Mouse (Mus musculus) brain, embryonic 18.5 days (tissue): Measurements from ENCODE around the gene Atp13a3.
"Not testable (repeated sequence)": the region's sequence is repeated elsewhere in the genome, so short reads cannot be mapped to it uniquely, and the experiment has no call there.

Experiments
- DNase-seq: peaks from one replicate; pipeline ENCODE4 v3.0.0-alpha.2; 2012; ENCODE audit warnings: low read depth, low spot score

Gene Atp13a3

DNA sequence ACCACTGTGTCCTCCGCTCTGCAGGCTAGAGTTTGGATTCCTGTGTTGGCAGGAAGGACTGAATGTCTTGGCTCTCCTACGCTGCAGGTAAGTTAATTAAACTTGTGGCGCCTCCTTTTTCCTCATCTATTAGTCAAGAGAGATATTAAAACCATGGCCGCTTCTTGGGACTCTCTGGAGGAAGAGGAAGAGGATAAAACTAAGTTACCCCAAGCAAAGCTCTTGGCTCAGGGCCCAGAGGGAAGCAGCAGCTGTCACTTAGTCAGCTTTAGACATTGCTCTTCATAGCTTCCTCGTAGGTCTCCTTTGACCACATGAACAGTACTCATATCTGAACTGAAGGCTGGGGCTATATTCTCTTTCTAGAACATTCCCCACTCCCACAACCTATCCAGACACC is 10.5 kb upstream of the Atp13a3 start:
- no peak for DNase-seq

DNA sequence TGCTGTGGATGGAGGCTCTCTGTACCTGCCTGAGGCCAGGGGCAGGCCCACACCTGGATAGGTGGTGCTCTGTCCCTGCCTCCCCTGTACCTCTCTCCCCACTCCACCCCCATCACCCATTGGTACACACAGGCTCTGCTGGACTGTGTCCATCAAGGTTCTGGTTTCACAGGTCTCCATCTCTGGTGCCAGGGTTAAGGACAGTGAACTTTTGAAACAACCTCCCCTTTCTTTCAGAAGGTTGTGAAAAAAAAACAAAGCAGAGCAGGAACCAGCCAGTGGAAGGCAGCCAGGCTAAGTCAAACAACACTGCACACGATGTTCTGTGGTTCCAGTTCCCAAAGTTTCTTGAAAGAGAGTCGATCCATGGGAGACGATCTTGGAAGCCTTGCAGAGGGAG is 6.9 kb upstream of the Atp13a3 start:
- DNase-seq, result no peak

DNA sequence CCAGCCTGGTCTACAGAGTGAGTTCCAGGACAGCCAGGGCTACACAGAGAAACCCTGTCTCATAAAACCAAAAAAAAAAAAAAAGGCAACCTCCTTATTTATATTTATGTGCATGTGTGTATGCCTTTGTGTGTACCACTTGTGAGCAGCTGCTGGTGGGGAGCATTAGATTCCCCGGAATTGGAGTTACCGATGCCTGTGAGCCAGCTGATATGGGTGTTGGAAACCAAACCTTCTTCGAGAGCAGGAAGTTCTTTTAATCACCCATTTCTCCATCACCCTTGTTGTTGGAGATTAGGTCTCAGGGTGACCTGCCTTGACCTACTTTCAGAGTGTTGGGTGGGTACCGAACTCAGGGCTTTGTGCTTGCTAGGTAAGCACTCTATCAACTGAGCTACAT is 5.1 kb upstream of the Atp13a3 start:
- DNase-seq, result no peak

DNA sequence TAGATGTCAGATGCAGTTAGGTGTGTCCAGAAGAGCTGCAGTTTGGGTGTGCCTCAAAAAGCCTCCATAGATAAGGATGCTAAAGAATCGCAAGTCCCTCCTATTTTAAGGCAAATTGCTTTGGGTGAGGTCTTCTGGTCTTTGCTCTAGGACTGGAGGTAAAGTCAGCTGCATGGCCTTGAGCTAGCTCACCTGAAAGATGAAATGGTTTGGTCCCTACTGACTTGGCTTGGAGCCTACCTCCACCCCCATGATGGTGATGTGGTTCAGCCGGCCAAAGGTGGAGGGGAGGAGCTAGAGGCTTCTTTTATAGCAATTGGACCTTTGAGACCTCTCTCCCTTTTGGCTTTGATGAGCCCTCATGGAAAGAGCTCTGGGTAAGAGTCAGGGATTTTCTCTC is 1.7 kb upstream of the Atp13a3 start:
- no peak for DNase-seq

DNA sequence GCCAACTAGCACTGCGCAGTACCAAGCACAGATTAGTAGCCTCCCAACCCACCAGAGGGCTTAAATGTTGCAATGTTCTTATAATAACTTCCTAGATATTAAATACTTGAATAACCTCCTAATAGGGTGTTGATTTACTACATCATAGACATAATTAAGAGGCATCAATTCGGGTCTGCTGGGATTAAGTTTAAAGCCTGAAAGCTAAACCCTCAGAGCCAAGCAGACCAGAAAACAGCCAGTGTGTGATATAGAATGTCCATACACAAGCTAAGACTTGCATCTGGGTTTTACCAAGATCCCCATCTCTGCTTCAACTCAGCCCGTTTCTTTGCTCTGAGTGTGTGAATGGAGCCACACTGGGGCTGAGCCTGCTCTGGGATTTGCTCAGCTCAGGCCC is 2.2 kb downstream of the Atp13a3 start:
- no peak for DNase-seq

DNA sequence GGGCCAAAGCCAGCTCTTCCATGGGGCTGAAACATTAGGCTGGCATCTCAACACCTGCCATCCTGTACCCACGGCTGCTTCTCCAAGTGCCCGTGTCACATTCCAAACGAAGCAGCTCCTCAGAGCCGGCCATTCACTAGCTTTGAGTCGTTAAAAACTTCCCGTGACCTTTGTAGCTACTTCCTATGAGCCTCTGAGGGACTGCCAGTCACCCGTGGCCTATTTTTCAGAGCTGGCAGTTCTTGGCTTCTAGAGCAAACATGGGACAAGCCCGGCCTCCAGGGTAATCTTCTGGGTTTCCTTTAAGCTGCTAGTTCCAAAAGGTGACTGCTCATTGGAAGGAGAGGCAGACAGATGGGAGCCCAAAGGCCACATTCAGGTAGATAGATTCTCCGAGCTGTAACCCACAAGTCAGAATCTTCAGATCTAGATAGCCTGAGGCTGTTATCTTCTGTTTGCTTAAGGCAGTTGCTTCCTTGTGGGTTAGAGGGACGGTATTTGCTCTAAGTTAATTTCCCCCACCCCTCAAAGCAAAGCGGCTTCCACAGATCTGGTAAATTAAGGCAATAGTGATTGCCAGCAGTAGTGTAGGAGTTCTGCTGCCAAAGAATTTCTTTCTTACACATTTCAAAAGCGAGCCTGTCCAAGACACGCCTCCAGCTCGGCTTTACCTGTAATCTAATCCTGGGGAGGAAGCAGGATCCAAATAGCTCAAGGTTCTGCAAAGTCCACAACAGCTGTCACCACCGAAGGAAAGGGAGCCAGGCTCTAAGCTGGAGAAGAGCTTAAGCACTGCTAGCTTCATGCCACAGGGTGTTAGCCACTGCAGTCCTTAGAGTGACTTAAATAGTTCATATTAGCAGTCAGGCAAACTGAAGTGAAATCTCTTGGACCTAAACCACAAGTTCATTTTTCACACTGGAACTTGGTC is 8.4 kb downstream of the Atp13a3 start:
- no peak for DNase-seq

DNA sequence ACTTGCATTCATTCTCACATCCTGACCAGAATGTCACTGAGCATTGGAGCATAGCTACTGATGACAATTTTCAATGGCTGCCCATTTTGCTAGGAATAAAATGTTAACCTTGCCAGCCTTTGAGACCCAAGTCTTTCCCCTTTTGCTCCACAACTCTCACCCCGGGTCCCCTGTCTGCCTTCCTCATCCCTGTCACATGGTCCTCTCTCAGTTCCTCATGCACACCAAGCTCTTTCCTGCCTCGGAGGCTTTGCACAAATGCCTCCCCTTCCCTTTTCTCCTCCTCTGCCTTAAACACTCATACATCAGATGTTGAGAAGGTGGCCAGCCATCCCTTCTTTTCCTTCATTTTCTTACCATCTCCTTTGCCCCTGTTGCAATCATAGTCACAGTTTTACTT is 10.6 kb downstream of the Atp13a3 start:
- no peak for DNase-seq

DNA sequence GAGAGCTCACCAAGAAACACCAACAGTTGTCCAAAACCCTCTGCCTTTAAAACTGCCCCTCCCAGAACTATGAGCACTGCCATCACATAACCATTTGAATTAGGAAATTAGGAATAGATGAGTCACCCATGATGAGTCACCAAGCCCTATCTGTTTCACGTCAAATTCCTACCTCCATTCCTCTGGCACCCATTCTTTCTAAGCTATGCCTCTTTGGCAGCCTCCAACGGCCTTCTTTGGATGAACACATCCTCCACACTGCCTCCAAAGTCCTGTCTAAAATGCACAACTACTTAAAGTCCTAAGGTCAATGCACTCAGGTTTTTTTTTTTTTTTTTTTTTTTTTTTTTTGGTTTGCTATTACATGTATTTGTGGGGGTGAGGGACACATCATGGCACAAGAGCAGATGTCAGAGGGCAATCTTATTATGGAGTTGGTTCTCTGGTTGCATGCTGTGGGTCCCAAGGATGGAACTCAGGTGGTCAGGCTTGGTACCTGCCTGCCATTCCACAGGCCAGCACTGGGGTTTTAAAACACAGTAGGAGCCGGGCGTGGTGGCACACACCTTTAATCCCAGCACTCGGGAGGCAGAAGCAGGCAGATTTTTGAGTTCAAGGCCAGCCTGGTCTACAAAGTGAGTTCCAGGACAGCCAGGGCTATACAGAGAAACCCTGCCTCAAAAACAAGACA is 15.0 kb downstream of the Atp13a3 start:
- no peak for DNase-seq

DNA sequence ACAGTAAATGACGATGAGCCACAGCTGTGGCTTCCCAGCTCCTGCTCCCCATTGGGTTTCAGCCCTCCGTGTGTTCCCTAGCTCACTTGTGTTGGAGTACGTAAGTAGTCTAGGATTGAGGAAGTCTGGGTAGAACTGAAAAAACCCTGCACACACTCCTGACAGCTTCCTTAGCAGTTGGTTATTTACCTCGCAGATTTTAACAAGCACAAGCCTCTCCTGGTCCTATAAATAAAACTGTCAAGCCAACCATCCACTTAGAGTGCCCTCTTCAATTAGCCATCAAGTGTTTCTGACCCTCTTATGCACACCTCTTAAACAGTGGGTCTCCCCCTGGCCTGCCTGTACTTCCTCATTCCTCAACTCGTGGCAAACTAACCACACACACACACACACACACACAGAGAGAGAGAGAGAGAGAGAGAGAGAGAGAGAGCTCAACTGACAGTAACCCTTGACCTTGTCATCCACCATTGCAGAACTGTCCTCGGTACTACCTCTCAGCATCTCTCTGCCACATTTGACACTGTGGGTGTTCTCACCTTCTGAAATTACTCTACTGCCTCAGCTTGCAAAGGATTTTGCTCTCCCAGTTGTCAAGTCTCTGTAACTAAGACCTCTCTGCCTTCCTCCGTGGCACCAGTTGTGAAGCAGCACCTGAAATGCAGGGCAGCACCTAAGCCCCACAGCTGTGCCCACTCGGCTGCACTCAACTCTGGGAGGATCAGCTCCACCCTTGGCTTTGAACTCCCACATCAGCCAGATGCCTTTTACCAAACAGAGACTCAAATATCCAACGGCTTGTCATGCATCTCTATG is 15.7 kb downstream of the Atp13a3 start:
- DNase-seq, result no peak

DNA sequence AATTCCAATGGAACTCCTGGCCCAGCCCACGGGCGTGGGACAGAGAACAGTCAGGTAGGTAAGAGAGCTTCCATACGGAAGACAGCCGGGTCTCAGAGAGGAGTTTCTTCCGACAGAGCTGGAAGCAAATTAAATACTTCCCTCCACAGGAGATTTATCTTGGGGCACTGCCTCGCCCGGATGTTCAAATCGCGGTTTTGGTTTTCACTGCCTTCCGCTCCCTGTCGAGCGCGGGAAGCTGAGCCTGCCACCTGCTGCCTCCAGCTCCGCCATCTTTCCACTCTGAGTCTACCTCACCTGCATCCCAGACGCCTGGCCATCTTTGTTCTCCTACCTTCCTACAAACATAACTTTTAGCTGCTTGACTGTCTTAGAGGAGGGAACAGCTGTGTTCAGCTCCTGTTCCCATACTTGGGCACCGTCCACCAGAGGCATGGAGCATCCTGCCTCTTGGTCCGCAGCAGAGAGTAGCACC is 16.5 kb downstream of the Atp13a3 start:
- DNase-seq, result no peak

DNA sequence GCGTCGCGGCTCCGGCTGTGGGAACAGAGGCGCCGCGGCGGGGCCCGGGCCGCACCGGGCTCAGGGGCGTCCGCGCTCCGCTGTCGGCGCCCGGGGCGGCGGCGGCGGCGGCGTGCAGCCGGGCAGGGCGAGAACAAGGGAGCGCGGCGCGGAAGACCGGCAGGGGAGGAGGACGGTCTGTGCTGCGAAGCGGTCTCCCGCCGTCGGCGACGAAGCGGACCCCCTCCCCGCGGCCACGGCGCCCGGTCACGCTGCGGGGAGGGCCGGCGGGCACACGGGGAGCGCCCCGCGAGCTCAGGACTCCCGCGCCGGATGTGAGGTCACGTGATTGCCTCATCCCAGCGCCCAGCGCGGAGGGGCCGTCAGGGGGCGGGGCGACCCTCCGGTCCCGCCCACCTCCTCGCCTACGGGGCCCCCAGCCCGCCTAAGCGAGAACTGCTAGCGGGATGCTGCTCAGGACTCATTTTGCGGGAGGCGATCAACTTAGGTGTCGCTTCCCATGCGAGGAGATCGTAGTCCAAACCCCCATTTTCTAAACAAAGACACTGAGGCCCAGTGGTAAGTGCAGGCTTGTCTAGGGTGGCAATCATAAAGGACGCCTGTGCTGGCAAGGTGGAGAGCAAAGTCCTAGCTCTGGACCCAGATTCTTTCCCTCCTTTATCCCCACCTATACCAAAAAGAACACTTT is 17.1 kb downstream of the Atp13a3 start:
- peak; percentile 79 for DNase-seq

DNA sequence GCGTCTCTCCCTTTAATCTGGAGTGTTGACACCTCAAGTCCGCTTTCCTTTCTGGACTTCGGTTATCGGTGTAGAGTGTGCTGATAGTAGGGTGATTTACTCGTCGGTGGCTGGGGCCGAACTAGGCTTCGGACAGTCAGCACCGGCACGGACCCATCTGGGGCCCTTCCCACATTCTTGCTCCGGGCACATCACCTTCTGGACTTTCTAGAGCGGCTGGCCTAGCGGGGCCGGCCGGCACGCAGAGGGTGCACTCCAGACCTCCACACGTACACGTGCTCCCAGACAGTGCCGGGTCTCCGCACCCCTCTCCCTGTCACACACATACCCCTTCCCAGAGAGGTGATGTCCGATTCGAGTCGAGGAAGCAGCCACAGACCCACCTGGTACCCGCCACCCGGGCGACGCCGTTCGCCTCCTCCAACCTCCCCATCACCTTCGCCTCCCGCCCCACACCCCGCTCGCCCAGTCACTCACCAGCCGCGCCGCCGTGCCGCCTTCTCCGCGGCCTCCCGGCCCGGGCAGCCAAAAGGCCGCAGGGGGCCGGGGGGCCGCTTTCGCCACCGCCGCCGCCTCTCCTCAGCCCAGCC is 17.8 kb downstream of the Atp13a3 start:
- no peak for DNase-seq

DNA sequence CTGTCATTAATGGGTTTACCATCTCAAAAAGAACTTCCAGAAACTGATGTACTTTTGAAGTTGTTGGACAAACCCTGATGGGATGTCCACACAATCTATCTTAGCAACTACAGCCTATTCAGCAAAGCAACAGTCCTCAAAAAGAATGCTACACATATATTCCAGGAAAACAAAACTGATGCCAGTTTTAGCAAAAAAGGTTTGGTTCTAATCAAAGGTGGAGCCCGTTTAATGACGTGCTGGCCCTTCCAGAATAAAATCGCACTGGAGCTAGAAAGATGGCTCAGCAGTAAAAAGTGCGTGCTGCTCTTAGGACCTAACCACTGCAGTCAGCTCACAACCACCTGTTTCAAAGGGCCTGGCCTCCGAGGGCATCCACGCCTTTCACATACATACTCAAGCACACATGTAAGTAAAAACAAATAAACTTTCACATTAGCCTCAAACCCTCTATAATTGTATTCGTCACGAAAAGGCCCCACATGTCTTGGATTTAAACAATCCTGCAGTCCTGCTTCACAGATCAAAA is 18.8 kb downstream of the Atp13a3 start:
- DNase-seq, result no peak

DNA sequence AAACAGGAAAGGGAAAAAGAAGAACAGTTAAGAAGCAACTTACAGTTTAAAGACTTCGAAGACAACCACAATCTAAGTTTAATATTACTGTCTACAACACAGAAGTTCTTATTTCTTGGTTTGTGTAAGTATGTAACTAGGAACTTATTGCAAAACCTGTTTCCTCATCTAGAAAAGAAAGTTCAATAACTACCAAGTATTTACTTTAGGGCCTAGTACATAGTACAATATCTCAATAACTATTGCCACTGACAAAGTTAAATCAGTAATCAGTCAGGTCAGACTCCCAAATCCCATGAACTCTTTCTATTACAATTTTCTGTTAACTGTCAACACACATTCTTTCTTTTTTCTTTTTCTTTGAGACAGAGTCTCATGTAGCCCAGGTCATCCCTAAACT is 20.2 kb downstream of the Atp13a3 start:
- no peak for DNase-seq

DNA sequence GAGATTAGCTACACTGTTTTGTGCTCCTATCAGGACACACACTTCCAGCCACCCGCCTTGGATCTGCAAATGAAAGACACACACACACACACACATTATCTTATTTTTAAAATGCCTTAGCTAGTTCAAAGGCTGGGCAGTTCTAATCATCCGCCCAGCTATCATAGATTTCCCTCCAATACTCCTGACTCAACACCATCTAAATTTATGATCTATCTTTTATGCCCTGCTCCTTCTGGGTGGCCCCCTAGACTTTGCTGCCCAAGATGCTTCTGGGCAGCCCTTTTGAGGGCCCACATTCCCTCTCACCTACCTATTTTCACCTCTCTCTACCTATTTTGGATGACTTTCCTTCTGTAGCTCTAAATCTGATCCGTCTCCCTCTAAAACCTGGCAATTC is 29.5 kb downstream of the Atp13a3 start:
- DNase-seq, result no peak

DNA sequence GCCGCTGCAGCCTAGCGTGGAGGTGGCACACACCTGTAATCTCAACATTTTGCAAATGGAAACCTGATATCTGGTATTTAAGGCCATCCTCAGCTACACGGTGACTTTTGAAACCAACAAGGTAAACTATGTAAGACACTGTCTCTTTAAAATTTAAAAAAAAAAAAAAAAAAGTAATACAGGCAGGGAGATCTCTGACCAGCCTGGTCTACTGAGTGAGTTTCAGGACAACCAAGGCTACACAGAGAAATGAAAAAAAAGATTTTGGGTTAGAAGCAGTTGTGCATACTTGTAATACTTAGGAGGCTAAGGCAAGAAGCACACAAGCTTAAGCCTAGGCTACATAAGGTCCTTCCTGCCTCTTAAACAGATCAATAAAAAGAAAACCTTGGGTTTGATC is 30.8 kb downstream of the Atp13a3 start:
- DNase-seq, result no peak

DNA sequence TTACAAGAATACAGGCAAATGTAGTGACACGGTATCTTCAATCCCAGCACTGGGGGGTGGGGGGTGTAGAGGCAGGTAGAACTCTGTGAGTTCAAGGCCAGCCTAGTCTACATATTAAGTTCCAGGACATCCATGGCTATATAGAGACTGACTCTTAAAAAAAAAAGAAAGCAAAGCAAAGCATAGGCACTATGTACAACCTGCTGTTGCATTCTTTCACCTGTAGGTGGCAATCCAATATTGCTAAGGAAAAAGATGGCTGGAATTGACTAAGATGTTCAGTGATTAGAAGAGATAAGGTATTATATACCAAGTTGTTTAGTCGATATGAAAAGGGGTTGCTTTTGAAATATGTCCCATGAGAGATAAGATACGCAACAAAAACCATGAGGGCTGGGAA is 31.5 kb downstream of the Atp13a3 start:
- peak; percentile 40 for DNase-seq

DNA sequence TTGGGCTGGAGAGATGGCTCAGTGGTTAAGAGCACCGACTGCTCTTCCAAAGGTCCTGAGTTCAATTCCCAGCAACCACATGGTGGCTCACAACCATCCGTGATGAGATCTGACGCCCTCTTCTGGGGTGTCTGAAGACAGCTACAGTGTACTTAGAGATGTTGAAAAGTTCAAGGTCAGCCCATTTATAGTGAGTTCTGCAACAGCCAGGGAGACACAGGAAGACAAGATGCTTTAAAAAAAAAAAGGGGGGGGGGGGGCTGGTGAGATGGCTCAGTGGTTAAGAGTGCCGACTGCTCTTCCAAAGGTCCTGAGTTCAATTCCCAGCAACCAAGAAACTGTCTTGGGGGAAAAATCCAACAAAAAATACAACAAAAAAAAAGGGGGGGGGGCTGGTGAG is 32.5 kb downstream of the Atp13a3 start:
- not testable (repeated sequence) for DNase-seq

DNA sequence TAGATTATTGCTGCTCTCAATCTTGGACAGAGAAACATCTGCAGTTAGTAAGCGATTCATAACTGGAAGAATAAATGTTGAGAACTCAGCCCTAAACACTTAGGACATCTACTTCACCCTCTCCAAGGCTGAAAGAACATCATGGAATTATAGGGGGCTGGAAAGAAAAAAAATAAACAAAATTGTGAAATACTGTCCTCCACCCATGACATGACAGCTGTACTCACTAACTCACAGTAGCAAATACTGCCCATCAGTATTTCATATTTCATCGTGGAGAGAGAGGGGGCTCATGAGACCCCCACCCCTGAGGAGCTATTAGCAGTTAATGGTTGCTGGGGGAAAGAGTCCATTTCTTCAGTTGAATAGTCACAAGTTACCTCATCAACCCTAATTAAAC is 38.4 kb downstream of the Atp13a3 start:
- DNase-seq, result no peak

DNA sequence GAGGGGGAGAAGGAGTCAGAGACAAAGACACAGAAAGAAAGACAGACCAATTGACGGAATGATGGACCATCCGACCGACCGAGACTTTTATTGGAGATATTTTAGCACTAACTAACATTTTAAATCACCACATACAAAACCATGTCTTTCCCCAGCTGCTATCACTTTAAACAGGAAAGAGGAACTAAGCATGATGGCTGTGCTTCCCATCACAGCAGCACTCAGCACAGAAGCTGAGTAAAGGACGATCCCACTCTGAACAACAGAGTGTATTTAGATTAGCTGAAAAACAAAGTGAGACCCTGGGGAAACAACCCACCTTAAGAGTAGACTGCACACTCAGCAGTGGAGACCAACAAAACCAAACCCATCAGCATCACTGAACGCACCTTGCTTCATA is 41.2 kb downstream of the Atp13a3 start:
- no peak for DNase-seq

DNA sequence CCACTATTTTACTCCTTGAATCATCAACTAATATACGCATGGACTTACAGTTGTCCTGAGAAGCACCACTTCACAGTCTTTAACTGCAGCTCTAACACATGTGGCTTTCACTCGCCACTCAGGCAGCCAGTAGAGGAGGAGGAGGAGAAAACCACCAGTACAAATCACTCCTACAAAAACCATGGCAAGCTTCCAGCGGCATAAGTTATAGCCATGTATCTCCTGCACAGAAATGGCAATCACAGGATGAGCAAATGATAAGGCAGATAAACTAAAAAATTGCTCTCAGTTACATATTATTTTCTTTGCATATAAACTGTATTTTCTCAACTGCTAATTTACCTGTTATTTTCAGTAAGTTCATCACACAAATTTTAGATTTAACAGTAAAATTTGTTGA is 43.2 kb downstream of the Atp13a3 start:
- DNase-seq, result no peak
